Mouse (Mus musculus) testis, adult 2 months (tissue): Measurements from ENCODE around the gene Akt3. TPM values are rescaled to one million over a fixed set of nuclear protein-coding genes. Genes with fewer than 3 reads are reported as not detected.

Experiments used
- H3K27ac ChIP-seq: fragments of 200-500 bp; 2 replicates; pipeline ENCODE4 v1.5.1; 2012; ENCODE audit warnings: low read depth, low read length; ENCODE audit not compliant: control insufficient read depth, insufficient read depth
- H3K27me3 ChIP-seq: fragments of 200-500 bp; 2 replicates; pipeline ENCODE4 v1.6.1; 2012; ENCODE audit warnings: mild to moderate bottlenecking, low read length, moderate library complexity; ENCODE audit not compliant: control insufficient read depth, insufficient read depth
- H3K36me3 ChIP-seq: fragments of 200-500 bp; 2 replicates; pipeline ENCODE4 v1.6.1; 2012; ENCODE audit warnings: mild to moderate bottlenecking, low read length; ENCODE audit not compliant: control insufficient read depth, insufficient read depth
- H3K4me1 ChIP-seq: fragments of 200-500 bp; 2 replicates; pipeline ENCODE4 v1.6.1; 2012; ENCODE audit warnings: low read length; ENCODE audit not compliant: control insufficient read depth, insufficient read depth
- H3K4me3 ChIP-seq: fragments of 200-500 bp; 2 replicates; pipeline ENCODE4 v1.5.1; 2012; ENCODE audit warnings: low read depth, mild to moderate bottlenecking, low read length, moderate library complexity, mixed read lengths; ENCODE audit not compliant: control insufficient read depth
- CTCF ChIP-seq: fragments of 200-500 bp; IDR thresholded peaks from 2 replicates; pipeline ENCODE4 v1.5.1; 2012; ENCODE audit warnings: low read depth, mild to moderate bottlenecking, inconsistent platforms, low read length, moderate library complexity; ENCODE audit not compliant: control insufficient read depth, insufficient read depth, insufficient replicate concordance
- POLR2A ChIP-seq: fragments of 200-500 bp; IDR thresholded peaks from 2 replicates; pipeline ENCODE4 v1.6.1; 2012; ENCODE audit warnings: low read depth, mild to moderate bottlenecking, inconsistent platforms, low read length, moderate library complexity; ENCODE audit not compliant: control insufficient read depth
- polyA plus RNA-seq: library from polyadenylated mRNA; depleted of rRNA; stranded (reverse); fragments of >200 nt; gene quantifications from 2 replicates; pipeline ENCODE4 v1.2.3, GENCODE M21; 2012; rRNA removed

Akt3 gene
- polyA plus RNA-seq, 1 experiment, result 6.2 TPM

DNA sequence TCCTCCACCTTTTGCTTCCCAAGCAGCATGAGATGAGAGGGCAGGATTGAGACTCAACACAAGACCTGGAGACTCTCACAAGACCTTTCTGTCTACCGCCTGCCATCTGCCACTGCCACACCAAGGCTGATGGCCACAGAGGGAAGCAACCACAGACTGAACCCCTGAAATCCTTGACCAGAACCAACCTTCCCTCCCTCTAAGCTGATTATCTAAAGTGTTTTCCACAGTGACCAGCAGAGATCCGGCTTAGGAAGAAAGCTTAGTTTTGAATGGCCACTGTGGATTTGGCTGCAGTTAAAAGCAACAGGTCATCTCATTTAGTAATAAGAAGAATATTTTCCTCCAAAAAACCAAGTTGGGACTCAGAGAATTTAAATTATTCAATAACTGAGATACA is 276.5 kb downstream of the Akt3 start:
- Histone ChIP-seq H3K4me3 (no peak overlapping the region), H3K27me3 (no peaks in the 10 kb centered on the region), H3K36me3 (no peaks in the 10 kb centered on the region), H3K27ac (no peak overlapping the region), H3K4me1 (no peaks in the 10 kb centered on the region)
- TF ChIP-seq POLR2A (no peak), CTCF (no peak)

GRCm38 (mm10) chr1:176980801-176981400 is 277.1 kb downstream of the Akt3 start:
- H3K4me1 ChIP-seq, result no peaks in the 10 kb centered on the region

GRCm38 (mm10) chr1:176980140-176980539 is 277.9 kb downstream of the Akt3 start:
- Histone ChIP-seq H3K36me3 (no peaks in the 10 kb centered on the region), H3K27me3 (no peaks in the 10 kb centered on the region), H3K27ac (no peak overlapping the region), H3K4me3 (no peak overlapping the region), H3K4me1 (no peaks in the 10 kb centered on the region)
- TF ChIP-seq POLR2A, result no peak
- TF ChIP-seq CTCF, result no peak

More at GRCm38 (mm10) chr1:176980801-176981400, 277.1 kb downstream of the Akt3 start:
- no peaks in the 10 kb centered on the region for H3K36me3 ChIP-seq
- H3K27me3 ChIP-seq, result no peaks in the 10 kb centered on the region
- no peak overlapping the region for H3K27ac ChIP-seq
- no peak overlapping the region for H3K4me3 ChIP-seq
- TF ChIP-seq POLR2A (no peak), CTCF (no peak)

DNA sequence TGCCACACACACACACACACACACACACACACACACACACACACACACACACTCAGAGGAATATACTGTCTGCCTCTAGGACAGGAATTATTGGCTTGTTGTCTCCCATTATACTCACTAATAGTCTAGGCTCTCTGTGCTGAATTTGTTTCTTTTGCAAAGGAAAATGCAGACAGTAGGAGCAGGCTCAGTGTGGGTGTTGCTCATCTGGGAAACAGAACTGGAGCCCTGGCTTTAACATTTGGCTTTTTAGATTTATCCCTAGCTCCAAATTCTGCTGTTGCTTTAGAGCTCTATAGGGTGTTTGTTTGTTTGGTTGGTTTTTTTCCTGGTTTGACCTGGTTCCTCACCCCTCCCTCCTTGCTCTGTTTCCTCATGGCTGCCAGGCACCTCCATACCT is 278.8 kb downstream of the Akt3 start:
- TF ChIP-seq CTCF, result no peak
- TF ChIP-seq POLR2A, result no peak
- H3K27me3 ChIP-seq, result no peaks in the 10 kb centered on the region

GRCm38 (mm10) chr1:176973356-176974088 is 284.5 kb downstream of the Akt3 start:
- Histone ChIP-seq H3K27me3 (no peaks in the 10 kb centered on the region), H3K27ac (no peak overlapping the region), H3K4me3 (no peak overlapping the region), H3K4me1 (no peaks in the 10 kb centered on the region), H3K36me3 (no peaks in the 10 kb centered on the region)
- TF ChIP-seq POLR2A, result no peak
- TF ChIP-seq CTCF, result no peak

More for the DNA sequence above, 278.8 kb downstream of the Akt3 start:
- H3K4me3 ChIP-seq, result no peak overlapping the region
- H3K27ac ChIP-seq, result no peak overlapping the region
- H3K36me3 ChIP-seq, result no peaks in the 10 kb centered on the region
- no peaks in the 10 kb centered on the region for H3K4me1 ChIP-seq

GRCm38 (mm10) chr1:176971479-176971797 is 286.6 kb downstream of the Akt3 start:
- no peaks in the 10 kb centered on the region for H3K4me1 ChIP-seq
- no peak overlapping the region for H3K27ac ChIP-seq
- TF ChIP-seq POLR2A (no peak), CTCF (no peak)
- H3K27me3 ChIP-seq, result no peaks in the 10 kb centered on the region
- no peaks in the 10 kb centered on the region for H3K36me3 ChIP-seq
- H3K4me3 ChIP-seq, result no peak overlapping the region

DNA sequence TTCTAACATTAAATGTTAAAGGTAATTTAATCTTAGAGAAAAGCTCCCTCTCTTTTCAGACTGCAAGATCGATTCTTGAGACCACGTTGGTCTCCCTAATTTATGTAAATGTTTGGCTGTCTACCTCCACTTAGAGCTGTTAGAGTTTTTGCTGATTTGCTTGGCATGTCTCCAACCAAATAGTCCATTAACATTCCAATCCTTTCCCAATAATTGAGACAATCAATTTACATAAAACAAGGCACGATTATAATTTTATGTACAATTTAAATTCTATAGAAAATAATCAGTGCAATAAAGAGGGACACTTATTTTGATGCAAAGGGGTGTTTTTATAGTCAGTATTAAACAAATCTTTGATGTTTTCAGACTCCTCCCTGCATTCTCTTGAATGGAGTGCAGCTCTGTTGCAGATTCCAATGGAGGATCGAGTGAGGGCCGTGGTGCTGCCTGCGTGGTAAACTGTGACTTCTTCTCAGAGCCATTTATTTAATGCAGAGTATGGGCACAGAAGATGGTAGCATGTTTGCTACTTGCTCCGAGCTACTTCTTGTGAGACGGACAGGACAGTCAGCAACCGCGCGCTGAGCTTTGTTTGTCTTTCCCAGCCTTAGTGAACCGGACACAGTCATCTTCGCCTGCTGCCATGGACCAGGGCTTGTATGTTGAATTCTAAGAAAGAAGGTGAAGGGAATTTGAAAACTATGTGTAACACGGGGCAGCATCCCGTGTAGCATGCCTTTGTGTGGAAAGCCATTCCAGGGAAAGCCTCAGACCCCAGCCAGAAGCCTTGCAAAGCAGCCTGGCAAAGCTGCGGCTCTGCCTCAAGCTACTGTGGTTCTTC is 287.1 kb downstream of the Akt3 start:
- no peaks in the 10 kb centered on the region for H3K4me1 ChIP-seq
- no peak for TF ChIP-seq POLR2A
- no peak for TF ChIP-seq CTCF
- no peaks in the 10 kb centered on the region for H3K27me3 ChIP-seq
- no peak overlapping the region for H3K4me3 ChIP-seq
- no peaks in the 10 kb centered on the region for H3K36me3 ChIP-seq
- no peak overlapping the region for H3K27ac ChIP-seq

Other genes starting within 250 kb of the Akt3 start
- gene Zbtb18, start 184.1 kb upstream of the Akt3 start, polyA plus RNA-seq, result 16.7 and 23.3 TPM in 2 replicates